Mouse (Mus musculus): ENCODE results near the gene Ppm1n.

Ppm1n gene

DNA sequence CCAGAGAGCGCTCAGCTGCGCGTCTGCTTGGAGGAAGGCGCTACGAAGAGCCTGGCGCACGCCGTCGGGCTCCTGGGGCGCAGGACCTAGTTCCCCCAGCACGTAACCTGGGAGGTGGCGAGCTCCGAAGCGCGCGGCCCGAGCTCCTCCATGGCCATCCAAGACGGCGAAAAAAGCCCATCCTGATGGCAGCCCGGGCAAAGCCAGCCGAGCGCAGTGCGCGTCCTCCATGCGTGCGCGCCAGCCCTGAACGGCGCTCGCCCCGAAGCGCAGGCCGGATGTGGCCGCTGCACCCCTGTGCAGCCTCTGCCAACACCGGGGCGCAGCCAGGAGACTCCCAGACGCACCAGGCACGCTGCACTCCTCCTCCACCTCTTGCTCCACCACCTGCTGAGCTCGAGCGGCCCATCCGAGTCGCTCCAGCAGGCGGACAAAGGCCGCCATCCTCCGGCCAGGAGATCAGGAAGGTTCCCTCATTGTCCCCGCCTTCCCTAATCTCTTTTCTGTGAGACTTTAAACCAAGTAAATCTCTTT, at the start of gene Ppm1n:
Gene Ppm1n, minus strand, starts transcription at position 484 of the 534 bp plus-strand sequence.
- DNase-seq (ENCODE audit: low spot score): no peak

DNA sequence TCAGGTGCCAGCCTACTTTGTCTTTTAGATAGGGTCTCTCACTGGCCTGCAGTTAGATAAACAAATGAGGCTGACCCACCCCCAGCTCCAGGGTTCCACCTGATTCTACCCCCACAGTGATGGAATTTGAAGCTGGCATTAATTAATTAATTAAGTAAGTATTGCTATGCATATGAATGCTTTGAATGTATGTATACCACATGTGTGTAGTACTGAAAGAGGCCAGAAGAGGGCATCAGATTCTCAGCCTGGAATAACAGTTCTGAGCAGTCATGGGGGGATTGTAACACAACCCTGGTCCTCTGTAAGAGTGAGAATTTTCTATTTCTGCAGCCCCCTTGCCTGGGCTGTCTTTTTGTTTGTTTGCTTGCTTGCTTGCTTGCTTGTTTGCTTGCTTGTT, 48.6 kb upstream of the Ppm1n start:
- no peak for DNase-seq (ENCODE audit: low spot score)

DNA sequence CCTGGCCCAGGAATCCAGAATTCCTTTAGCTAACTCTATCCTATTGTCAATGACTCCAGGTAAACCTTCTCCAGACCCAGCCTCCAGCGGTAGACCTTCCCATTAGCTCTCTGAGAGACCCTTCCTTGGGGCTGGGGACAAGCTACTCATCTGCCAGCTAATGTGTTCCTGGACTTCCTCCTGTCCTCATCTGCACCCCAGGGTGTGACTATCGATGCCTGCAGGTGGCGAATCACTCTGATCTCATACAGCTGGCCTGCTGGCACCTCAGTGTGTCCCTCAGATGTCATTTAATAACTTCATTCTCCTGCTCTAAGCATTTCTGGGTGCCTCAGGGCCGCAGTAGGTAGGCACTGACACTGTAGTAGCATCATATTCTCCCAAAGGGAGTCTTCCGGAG, 47.9 kb upstream of the Ppm1n start:
- DNase-seq (ENCODE audit: low spot score): no peak

DNA sequence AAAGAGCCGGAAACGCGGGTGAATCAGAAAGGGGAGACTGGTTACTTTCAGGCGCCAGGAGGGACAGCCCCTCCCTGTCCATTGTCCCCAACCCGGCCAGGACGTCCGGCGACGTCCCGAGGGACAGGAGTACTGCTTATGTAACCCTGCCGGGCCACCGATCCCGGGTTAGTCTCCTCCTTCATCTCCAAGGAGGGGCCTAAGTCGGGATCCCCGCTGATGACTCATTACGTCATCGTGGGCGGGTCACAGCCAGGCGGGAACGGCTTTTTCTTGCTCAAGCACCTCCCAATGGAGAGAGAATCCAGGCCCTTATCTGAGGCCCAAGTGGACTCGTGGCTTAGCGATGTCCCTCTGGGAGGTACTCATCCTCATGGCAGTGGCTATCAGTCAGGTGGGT, 47.3 kb upstream of the Ppm1n start:
- DNase-seq (ENCODE audit: low spot score): peak; percentile 71

DNA sequence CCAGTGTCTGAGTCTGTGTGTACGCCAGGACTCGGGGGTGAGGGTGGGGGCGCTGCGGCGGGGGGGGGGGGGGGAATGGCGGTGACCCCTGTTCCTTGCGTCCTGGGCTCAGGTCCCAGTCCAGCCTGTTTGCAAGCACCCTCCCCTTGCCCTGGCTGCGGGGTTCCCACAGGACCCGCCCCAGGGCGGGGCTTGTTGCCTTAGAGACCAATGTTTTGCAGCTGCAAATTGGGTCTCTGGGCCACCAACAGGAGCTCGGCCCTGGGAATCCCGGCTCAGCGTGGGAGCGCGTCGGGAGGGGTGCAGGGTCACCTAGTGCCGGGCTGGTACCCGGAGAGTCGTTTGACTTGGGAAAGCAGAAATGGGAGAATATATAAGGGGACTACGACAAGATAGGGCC, 46.5 kb upstream of the Ppm1n start:
- peak; percentile 77 for DNase-seq (ENCODE audit: low spot score)

DNA sequence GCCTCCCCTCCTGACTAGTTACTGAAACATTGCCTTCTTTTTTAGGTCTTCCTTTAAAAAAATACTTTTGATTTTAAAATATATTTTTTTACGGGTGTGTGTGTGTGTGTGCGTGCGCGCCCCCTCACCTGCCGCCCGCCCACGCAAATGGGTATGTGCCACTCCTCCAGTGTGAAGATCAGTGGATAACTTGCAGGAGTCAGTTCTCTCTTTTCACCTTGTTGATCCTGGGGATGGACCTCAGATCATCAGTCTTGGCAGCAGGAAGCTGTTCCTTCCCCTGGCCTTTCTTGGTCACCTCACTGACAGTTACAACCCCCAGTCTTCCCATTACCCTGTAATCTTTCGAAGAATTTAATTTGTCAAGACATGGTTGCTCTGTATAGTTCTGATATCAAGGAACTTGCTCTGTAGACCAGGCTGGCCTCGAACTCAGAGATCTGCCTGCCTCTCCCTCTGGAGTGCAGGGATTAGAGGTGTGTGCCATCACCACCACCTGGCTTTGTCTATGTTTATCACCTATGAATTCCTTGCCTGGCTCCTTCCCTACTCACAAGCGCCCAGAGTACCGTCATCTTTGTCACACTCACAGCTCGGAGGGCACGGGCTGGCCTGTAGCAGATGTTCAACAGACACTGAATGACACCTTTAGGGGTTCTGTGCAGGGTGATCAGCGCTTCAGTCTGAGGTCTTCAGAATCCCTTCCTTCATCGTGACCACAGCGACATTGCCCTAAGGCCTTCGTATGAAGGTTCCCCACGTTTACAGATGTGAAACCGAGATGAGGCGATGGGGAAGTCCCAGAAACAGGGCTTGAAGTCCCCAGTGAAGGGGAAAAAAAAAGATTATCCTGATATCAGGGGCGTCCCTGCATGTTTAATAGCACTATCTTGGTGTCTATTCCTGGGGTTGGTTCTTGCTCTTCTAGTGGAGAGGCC, 45.7 kb upstream of the Ppm1n start:
- no peak for DNase-seq (ENCODE audit: low spot score)

DNA sequence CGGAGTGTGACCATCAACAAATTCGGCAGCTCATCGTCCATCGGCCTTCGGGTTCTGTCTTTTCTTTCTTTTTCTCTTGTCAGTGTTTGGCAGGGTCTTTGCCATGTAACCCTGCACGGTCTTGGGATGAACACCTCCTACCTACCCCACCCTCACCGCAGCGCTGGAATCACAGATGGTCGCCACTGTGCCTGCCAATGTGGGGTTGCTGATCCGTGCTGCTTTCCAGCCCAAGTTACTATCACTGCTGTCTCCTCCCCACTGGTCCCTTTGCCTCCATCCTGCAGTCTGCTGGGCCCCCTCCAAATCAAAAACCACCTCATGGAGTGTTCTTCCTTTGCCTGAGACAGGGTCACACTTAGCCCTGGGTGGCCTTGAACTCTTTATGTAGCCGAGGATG, 44.4 kb upstream of the Ppm1n start:
- no peak for DNase-seq (ENCODE audit: low spot score)

DNA sequence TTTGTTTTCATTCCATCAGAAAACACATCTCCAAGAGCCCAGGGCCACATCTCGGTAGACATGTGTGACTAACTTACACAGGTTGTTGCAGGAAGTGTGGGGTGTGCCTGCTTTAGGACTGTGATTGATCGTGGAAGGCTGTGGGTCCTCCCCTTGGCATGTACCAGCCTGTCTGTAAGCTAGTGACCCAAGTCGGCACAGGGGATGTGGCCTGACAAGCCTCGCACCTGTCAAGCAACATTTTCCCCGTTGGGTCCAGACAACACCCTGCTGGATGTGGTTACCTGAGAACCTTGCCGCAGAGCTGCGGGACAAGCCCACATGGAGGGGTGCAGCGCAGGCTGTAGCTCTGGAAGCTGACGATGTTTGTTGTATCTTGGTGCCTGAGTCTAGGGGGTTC, 42.6 kb upstream of the Ppm1n start:
- DNase-seq (ENCODE audit: low spot score): no peak

DNA sequence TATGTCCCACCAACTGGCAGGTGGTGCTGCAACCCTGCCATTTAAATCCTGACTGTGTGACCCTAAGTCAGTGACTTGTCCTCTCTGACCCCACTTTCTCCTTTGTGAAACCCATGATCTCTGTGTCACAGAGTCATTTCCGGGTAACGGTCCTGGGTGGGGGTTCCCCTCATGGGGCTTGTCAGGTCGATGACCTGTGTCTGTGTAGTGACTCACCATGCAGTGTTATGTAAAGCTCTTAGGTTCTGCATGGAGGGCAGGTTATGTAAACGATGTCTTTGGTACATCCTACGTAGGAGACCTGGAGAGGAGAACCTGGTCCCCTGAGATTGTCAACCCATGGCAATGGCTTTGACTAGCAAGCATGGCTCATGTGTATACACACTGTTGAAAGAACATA, 41.6 kb upstream of the Ppm1n start:
- DNase-seq (ENCODE audit: low spot score): no peak

DNA sequence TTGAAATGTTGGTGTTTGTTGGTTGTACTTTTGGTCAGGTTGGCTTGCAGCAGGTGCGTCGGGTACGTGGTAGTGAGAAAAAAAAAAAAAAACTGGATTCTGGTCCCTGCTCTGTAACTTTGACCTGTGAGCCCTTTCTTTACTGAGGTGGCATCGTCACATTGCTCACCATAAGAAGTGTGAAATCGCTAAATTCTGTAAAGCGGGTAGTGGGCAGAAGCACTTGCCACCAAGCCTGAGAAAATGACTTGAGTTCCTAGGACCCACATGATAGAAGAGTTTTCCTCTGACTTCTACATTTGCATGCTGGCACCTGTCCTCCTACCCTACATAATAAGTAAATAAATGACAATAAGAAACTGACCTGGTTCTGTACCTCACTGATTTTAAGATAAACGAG, 40.8 kb upstream of the Ppm1n start:
- no peak for DNase-seq (ENCODE audit: low spot score)

DNA sequence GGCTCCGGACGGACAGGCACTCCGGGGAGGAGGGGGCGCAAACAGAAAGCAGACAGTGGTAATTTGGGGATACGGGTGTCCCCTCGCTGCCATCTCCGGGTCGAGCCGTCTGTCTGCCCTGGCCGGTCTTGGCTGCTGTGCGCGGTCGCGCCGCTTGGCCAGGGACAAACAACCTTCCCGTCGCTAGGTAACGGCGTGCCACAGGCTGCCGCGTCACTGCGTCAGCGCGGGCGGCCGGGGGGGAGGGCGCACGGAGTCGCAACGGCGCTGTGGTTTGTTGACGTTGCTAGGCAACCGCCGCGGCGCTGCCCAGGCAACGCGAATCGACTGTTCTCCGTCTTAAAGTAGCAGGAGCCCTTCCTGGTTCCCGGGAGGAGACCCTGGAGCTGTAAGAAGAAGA, 40.0 kb upstream of the Ppm1n start:
- DNase-seq (ENCODE audit: low spot score): peak; percentile 89

DNA sequence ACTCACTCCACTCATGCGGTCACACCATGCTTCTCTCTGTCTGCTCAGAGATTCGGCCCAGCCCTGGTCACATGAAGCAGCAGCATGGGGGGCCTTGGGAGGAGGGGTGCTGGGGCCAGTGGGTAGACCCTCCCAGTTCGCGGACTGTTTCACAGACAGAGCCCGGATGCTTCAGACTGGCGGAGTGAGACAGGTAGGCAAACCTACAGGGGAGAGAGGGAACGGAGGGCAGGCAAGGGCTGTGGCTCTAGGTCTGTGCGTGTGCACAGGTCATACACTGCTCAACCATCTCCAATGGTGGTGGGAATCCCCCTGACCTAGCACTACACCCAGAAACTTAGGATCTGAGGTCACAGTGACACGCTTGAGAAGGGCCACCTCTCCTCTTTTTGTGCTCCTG, 39.6 kb upstream of the Ppm1n start:
- no peak for DNase-seq (ENCODE audit: low spot score)

DNA sequence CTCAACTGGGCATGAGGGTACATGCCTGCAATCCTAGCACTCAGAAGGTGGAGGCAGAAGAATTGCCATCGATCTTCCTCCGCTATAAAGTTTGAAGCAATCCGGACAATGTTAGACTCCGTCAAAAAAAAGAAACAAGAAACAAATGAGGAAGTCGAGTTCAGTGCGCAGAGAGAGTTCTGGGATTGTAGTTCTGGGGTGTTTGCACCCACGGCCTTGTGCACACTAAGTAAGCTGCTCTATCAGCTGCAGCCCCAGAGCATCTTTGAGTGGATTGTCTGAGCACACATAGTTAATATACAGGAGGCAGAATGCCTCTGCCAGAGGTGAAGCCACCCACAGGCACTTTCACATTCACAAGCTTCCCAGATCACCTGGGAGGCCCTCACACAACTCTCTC, 38.8 kb upstream of the Ppm1n start:
- no peak for DNase-seq (ENCODE audit: low spot score)

DNA sequence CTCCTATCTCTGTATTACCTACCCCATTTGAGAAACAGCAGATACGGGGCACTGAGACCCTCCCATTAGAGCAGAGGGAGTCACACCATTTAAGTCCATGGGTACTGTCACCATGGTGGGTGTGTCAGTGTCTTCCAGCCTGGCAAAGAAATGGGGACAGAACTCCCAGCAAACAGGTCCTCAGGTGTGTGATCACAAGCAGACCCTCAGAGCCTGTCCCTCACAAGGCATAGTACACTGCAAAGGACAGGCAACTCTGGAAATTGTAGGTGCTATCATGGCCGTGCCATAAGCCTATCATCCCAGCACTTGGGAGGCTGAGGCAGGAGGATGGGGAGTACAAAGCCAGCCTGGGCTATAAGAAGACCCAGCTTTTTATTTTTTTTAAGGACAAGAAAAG, 38.3 kb upstream of the Ppm1n start:
- DNase-seq (ENCODE audit: low spot score): no peak

DNA sequence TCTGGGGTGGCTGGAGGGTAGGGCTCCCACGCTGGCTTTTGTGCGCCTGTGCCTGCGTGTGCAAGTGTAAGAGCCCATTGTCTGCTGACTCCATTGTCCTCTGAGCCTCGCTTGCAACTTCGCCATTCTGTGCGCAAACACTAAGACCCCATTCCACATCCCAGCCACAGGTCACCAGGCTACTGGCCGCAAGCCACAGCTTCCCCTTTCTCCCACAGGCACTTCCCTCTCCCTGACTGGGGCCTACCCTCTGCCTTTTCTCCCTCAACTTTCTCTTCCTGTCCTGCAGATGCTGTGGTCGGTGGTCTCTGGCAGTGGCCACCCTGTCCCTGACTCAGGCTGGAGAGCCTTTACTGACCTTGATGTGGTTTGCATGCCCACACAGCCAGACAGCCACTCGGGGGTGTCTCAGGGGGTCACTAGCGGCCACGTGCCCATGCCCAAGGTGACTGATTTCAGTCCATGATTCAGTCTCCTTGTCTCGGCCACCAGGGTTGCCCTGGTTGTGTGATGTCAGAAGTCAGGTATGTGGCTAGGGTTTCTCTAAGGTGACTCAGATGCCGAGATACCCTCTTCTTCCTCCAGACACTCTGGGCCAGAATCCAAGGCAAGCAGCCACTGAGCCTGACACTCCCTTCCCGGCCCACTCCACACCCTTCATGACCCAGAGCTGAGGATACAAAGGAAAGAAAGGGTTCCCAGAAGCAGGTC, 36.7 kb upstream of the Ppm1n start:
- no peak for DNase-seq (ENCODE audit: low spot score)

DNA sequence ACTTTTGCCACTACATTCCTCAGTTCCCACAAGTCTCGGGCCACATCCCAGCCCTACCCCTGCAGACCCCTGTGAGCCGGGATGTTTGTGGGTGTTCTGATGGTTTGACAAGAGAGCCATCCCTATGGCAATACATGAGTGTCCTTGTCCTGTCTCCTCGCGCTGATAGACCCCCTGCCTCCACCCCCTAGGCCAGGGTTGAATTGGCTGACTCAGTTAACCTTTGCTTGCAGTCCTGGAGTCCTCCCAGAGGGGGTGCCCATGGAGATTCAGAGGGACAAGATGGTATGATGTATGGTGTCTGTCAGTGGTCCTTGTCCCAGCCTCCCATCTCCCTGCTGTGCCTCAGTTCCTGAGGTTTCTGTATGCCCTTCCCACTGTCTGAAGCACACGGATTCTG, 34.2 kb upstream of the Ppm1n start:
- DNase-seq (ENCODE audit: low spot score): no peak

DNA sequence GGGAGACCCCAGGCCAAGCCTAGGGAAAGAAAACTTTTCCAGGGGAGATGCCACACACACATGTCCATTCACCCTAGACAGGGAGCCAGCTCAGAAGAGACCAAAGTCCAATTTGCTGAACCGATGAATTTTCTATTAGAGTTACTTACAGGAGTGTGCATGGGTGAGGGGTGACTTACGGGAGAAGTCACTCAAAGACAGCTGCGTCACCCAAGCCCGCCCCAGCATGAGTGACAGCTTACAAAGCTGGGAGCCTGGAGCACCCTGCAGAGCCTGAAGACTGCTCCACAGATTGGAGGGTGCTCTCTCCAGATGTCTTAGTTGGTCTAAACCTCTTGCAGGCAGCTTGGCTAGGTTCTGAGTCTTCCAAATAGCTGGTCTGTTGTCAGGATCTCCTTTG, 32.1 kb upstream of the Ppm1n start:
- no peak for DNase-seq (ENCODE audit: low spot score)

DNA sequence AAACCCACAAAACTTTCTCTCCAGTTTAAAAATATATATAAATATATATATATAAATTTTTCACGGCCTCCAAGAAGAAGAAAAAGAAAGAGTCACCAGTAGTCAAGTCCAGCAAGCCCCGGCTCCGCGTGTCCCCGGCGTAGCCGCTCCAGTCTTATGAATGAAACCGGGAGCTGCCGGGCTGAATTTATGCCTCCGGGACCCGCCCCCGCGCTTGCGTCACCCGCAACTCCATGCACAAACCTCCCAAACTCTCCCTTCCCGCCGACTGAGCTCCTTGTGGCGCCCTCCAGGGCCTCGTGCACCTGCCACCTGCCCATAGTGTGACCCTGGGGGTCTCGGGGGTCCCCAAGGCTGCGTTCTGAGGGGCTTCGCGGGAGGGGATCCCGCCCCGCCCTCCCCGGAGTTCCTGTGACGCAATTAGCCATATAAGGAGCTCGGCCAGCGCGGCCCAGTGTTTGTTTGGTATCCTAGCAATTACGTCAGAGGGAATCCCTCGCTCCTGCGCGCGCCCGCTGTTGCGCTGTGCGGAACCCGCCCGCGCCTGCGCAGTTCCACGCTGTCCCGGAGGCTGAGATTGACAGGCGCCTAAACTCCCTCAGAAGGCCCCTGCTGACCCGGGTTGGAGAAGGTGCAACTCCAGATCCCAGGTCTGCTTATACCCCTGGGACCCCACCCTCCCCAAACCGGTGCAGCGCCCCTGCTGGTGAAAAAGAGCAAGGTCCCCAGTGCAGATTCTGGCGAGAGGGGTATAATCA, 30.2 kb upstream of the Ppm1n start, which contains the start of gene Fosb:
Gene Fosb, minus strand, starts transcription at position 168 of the 758 bp plus-strand sequence.
- DNase-seq (ENCODE audit: low spot score): peak; percentile 92

DNA sequence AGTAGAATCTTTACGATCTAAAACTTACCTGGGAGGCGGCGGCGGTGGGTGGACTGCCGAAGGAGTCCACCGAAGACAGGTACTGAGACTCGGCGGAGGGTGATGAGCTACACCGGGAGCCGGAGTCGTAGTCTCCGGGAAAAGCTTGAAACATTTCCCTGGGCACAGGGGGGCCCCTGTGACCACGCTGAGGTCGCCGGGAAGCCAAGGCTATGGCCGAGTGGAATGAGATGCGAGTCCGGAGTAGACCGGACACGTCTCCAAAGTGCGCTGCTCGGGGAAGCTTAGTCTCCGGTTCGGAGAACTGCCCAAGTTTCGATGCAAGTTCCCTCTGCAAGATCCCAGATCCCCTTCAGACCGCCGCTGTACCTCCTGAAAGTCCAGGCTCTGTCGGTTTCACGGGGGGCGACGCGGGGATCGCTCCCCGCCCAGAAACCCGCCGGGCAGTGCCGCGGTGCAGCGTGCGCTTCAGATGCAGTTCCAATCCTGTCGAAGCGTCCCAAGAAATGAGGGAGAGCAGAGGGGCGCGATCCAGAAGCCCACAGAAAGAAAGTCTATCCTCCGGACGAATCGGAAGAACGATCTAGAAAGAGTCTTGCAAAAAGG, 29.5 kb upstream of the Ppm1n start:
- DNase-seq (ENCODE audit: low spot score): no peak

DNA sequence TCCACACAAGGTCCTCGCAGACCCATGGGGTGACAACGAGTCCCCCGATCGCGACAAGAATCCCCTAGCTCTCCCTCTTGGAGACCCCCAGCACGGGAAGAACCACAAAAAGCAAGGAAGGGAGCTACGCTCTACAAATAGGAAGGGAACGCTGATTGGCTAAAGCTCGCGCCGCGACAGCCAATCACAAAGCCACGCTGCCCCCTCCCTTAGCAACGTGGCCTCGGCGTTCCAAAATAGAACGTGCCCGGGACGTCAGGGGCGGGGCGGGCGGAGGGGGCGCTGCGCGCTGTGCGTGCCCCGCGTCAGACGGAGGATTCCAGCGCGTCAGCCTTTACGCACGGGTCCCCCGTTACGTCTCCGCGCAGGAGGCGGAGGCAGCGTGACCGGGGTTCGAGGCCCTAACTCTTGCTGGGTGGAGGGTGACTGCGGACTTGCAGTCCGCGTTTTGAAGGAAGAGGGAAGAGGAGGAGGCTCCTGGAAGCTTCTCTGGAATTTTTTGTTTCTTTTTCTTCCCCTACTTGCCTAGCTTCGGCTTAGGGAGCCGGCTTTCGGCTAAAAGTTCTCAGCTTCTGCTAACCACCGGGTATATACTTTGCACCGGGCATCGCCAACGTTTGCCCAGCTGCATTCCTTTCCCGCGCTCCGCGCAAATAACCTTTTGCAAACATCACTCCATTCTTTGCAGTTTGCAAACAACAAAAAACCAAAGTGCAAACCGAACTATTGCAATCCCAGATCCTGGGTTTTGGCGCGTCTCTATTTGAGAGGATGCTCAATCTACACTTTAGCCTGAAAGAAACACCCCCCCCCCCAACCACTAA, 28.8 kb upstream of the Ppm1n start:
- DNase-seq (ENCODE audit: low spot score): peak; percentile 94
